Mouse (Mus musculus) layer of hippocampus, adult 2 months (tissue): ENCODE data around the gene Arid5a. TPM values are rescaled to one million over a fixed set of nuclear protein-coding genes. Genes with fewer than 3 reads are reported as not detected.

Experiments used
- DNase-seq, 2 experiments: peaks; one replicate each; pipeline ENCODE4 v3.0.0; 2022; ENCODE audit warnings: low spot score in 2 of 2
- H3K27ac ChIP-seq: fragments of 200-600 bp; 2 replicates; pipeline ENCODE4 v1.8.1; 2022
- H3K4me3 ChIP-seq: fragments of 200-600 bp; 2 replicates; pipeline ENCODE4 v1.8.1; 2022; ENCODE audit warnings: mild to moderate bottlenecking
- CTCF ChIP-seq: fragments of 200-600 bp; conservative IDR thresholded peaks from 2 replicates; pipeline ENCODE4 v1.8.1; 2022; ENCODE audit warnings: antibody characterized with exemption, mild to moderate bottlenecking, moderate library complexity
- total RNA-seq, 2 experiments: library from RNA; stranded (reverse); gene quantifications; 2 replicates each; pipeline ENCODE4 v1.2.3; 2021

Arid5a gene
- total RNA-seq, 2 experiments from 2014 or later, result 15.1 to 15.4 TPM

DNA sequence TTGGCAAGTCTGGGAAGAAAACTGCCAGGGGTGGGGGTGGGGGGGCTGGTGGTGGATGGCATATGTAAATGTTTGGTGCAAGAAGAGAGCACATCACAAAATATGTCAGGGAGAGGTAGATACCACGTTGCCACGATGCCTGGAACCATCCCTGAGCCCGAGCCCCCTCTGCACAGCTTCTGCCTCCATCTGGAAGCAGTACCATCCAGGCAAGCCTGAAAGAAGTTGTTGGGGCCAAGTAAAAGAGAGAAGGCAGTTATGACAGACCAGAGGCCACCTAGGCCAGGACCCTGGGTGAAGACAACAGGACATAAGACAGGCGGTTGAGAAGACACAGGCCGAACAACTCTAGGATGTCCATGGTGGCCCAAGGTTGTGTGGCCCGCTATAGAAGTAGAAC, 7.0 kb upstream of the Arid5a start:
- H3K4me3 ChIP-seq, result no peak overlapping the region
- DNase-seq, result no peak
- H3K27ac ChIP-seq, result no peak overlapping the region
- TF ChIP-seq CTCF, result no peak

DNA sequence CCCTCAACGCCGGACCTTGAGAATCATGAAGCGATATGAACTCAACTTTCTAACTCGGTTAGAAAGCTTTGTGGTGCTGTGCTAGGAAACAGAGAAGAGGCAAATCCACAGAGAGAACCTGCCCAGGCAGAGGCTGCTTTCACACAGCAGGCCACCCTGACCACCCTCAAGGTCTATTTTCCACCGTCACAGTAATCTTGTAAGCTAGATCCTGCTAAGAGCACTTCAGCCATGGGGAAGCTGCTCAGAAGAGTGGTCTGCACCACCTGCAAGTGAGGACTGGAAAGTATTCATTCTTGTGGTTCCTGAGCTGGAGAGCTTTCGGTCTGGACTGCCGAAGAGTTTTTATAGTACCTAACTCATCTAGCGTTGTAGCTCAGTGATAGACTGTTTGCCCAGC, 5.3 kb upstream of the Arid5a start:
- Histone ChIP-seq H3K4me3 (no peak overlapping the region), H3K27ac (no peak overlapping the region)
- no peak for DNase-seq
- no peak for TF ChIP-seq CTCF

DNA sequence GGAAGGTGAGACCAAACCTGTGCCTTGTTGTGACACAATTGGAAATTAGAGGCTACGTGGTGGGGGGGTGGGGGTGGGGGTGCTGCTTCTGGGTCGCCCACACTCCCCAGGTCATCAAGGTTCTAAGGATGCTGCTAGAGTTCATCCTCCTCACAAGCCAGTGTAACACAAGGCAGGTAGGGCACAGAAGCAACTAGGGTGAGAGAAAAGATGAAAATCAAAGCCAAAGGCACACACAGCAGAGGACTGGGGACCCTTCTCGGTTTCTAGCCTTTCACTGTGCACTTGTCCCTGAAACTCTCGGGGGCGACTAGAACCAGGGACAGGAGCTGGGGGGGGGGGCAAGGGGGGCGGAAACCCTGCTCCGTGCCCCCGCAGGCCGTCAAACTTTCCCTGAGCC, 4.6 kb upstream of the Arid5a start:
- no peak for TF ChIP-seq CTCF
- H3K4me3 ChIP-seq, result peak overlapping the region; percentile 56

DNA sequence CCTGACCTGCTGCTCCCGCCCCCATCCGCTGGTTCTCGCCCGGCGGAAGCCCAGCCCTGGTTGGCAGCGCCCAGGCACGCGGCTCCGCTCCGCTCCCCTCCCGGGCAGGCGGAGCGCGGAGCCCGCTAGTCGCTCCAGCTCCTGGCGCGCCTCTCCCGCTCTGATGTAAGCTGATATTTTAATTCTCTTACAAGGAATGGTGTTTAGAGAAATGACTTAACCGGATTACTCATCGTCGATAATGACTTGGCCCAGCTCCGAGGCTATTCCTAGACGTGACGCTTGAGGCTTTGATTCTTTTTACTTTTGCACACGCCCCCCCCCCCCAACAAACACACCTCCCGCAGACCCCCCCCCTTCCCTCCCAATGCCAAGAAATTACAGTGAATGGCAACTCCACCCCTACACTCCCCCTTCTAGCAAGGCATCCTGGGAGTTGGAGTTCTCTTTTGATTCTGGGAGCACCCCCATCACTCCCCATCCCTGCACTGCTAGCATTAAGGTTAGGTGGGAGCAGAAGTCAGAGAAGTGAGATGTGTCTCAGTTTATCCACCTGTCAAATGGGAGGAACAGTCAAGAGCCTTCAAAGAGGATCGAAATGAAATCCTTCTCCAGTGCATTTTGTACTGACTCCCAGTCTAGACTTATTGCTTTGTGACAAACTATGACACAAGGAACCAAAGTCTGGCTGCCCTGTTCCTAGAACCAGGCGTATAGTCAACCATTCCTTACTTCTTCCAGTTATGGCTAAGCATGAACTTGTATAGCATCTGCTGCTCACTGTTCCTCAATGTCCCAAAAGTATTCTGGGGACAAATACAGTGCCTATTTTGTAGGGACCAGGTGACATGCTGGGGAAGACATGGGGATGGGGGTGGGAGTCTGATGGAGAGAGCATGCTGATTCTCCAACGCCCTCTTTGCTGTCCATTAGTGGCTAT, 3.9 kb upstream of the Arid5a start:
- peak; percentile 75 to 84 for DNase-seq
- peak overlapping the region; percentile 56 for H3K4me3 ChIP-seq
- peak overlapping the region; percentile 79 for H3K27ac ChIP-seq
- TF ChIP-seq CTCF, result no peak; the same call in 1 of the 2 replicates

More for the DNA sequence above, 4.6 kb upstream of the Arid5a start:
- no peak for DNase-seq
- peak overlapping the region; percentile 79 for H3K27ac ChIP-seq

DNA sequence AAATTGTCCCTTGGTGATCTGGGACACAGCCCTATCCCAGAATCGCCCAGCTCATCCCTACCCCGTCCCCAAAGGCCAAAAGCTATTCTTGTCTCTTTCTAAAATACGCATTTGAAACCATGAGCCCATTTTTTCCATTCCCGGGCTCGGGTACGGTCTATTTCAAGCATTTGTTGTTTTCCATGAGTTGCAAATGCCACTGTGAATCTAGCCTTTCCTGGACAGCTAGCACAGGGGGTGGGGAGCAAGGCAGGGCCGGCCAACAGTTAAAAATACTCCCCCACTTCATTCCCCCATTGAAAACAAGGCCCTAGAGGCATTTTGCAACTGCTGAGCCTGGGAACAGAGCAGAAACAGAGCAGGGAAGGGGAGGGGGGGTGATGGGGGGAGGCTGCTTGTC, 2.8 kb upstream of the Arid5a start:
- Histone ChIP-seq H3K27ac (peak overlapping the region; percentile 68), H3K4me3 (no peak overlapping the region)
- no peak for DNase-seq
- no peak for TF ChIP-seq CTCF

DNA sequence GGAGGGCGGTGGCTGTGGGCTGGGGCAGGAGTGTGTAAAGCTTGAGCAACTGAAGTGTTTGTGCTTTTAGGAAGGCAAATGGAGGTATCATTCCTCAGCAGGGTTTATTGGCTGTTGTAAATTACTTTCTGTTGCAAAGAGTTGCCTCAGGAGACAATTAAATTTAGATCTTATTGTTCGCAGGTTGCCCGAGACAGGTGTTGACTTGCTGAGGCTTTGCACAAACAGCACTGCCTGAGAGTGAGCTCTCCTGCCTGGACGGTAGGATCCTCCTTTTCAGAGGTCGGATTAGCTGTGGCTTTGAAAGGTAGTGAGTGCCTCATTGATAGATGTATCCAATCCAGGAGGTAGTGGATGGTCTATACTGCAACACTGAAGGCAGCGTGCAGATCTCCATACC, 1.4 kb upstream of the Arid5a start:
- no peak for DNase-seq
- no peak overlapping the region for H3K4me3 ChIP-seq
- H3K27ac ChIP-seq, result no peak overlapping the region
- TF ChIP-seq CTCF, result no peak

DNA sequence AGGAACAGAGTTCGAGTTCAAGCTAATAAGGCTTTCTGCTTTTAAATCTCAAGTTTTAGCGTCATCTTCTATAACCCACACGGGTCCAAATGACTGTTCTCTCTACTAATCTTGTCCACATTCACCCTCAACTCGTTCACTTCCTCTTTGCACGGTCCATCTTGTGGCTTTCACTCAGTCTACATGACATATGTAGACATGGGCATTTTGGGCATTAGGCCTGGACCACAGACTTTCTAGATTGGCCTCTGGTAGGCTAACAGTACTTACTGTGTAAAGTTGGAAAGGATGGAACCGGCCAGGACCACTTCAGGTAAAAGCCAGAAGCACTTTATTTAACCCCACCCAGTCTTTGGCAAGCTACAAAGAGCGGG, 425 bp upstream of the Arid5a start:
- no peak for TF ChIP-seq CTCF
- Histone ChIP-seq H3K27ac (no peak overlapping the region), H3K4me3 (no peak overlapping the region)
- no peak for DNase-seq

DNA sequence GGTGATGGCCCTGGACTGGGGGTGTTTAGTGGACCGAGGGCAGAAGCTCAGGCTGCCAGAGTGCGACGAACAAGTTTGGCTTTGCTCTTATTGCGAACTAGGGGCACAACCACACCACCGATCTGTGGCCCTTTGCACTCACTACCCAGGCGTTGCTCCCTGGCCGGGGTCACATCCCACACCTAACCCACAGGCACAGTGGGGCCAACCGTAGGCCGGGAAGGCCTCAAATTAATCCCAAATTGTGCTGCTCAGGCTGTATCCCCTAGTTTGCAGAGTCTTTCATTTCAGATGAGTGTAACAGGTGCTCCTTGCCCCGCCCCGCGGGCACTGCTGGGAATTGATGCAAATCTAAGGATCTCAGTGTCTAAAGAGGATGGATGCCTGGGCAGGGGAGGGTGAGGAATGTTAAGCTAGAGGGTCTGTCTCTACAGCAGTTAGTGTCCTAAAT, 943 bp downstream of the Arid5a start:
- no peak for DNase-seq
- H3K27ac ChIP-seq, result peak overlapping the region; percentile 92
- no peak for TF ChIP-seq CTCF
- peak overlapping the region; percentile 78 for H3K4me3 ChIP-seq

DNA sequence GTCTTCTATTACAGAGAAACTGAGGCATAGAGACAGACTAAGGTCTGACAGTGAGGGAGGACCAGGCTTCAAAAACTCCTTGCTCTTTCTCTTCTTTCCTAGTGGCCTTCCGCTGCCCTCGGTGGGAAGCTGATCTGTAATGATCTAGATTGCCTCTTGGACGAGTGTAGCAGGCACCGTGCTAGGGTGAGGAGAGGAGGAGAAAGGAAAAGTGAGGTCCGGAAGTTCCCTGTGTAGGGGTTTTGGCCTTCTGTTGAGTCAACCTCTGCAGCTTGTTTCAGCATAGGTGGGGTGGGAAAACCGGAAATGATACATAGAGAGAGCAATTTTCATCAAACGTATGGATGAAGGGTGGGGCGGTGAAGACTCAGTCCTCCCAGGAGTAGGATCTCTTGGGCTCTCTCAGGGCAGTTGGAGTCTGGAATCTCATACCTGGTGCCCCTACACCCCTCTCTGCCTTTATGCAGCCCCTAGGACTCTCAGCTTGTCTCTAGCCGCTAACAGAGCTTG, 1.5 kb downstream of the Arid5a start:
- H3K27ac ChIP-seq, result peak overlapping the region; percentile 92
- TF ChIP-seq CTCF, result no peak
- H3K4me3 ChIP-seq, result peak overlapping the region; percentile 78
- DNase-seq, result no peak

DNA sequence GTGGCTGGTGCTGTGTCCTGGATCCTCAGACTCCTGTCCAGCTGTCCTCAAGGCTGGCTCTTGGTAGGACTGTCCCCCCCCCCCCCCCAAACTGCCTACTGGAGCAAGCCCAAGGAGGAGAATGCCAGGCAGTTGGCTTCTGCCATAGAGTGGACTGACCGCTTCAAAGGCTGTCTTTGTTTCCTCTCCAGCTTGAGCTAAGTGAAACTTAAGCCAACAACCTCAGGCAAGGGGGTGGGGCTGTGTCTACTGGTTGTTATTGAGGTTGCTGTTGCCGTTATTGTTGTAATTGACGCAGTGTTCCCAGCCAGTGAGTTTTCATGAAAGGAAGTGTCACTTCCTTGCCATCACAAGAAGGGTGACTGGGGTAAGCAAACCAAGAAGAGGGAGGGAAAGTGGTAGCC, 2.0 kb downstream of the Arid5a start:
- no peak for TF ChIP-seq CTCF
- peak; percentile 54 to 77 for DNase-seq
- peak overlapping the region; percentile 78 for H3K4me3 ChIP-seq
- H3K27ac ChIP-seq, result peak overlapping the region; percentile 92

DNA sequence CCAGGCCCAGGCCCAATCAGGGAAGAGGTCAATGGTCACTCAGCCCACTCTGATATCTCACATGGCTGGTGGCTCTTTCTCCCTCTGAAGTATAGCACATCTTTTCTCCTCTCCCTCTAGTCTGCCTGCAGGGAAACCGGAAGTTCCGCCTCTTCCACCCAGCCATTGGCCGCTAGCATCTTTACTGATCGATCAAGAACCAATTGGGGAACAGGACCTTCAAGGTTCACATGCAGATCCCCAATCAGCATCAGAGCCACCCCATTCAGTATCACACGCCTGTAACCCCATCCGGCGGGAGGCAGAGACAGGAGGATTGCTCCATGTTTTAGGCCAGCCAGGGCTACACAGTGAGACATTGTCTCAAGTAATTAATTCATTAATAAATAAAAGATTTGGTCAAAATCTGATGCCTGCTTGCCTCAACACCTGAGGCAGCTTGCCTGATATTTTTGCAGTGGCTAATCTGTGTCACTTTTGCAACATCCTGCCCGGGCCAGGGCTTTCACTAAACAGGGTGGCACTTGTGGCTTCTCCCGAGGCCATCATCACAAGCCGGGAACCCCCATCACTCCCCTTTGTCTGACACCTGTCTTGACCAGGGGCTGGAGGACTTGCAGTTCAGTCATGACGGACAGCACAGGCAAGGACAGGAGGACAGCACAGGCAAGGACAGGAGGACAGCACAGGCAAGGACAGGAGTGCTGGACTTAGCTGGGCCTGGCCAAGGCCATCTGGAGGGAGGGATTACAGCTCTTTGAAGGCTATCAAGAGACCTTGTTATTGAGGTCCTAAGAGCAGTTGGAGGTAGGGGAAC, 7.6 kb downstream of the Arid5a start:
- TF ChIP-seq CTCF, result no peak
- H3K4me3 ChIP-seq, result no peak overlapping the region
- no peak for DNase-seq
- H3K27ac ChIP-seq, result no peak overlapping the region

DNA sequence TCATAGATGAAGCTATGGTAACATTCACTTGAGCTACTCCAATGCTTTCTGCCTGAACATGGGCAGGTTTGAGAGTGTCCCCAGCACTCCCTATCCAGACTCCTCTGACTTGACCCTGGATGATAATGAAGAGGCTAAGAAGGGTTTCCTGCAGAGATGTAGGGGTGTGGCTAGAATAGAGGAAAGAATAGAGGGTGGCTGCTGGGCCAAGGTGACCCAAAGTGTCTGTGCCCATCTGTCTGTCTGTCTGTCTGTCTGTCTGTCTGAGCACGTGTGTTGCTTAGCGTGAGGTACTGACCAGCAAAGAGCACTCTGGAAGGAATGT, 8.2 kb downstream of the Arid5a start:
- no peak for DNase-seq

DNA sequence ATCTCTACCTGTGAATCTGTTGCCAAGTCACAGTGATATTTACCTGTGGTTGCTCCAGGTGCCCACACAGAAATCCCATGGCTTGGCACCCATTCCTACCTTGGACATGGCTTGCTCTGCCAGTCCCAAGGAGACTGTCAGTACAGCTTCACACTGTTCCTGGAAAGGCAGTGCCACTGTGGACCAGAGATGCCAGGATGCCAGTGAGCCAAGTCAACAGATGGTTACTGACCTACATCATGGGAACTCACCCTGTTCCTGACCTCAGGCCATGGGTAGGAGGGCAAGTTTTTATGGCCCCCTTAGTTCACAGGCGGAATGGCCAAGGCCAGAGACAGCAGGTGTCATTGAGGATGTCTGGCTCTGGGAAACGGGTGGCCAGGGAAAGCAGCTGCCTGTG, 13.6 kb downstream of the Arid5a start:
- H3K4me3 ChIP-seq, result no peak overlapping the region
- H3K27ac ChIP-seq, result no peak overlapping the region
- no peak for DNase-seq
- no peak for TF ChIP-seq CTCF

More for the DNA sequence above, 8.2 kb downstream of the Arid5a start:
- H3K27ac ChIP-seq, result no peak overlapping the region
- no peak overlapping the region for H3K4me3 ChIP-seq
- no peak for TF ChIP-seq CTCF
